Mouse (Mus musculus): ENCODE results near the gene Galnt6.

The Galnt6 gene

GRCm38 (mm10) chr15:100753045-100753444, 23.9 kb upstream of the Galnt6 start:
- no peak for DNase-seq

GRCm38 (mm10) chr15:100752439-100752838, 23.3 kb upstream of the Galnt6 start:
- DNase-seq, result no peak

- DNase-seq, result no peak
Observed at GRCm38 (mm10) chr15:100749751-100750538, 20.8 kb upstream of the Galnt6 start.

GRCm38 (mm10) chr15:100748584-100748983, 19.4 kb upstream of the Galnt6 start:
- DNase-seq, result no peak

- no peak for DNase-seq
Observed at GRCm38 (mm10) chr15:100747121-100747963, 18.2 kb upstream of the Galnt6 start.

DNA sequence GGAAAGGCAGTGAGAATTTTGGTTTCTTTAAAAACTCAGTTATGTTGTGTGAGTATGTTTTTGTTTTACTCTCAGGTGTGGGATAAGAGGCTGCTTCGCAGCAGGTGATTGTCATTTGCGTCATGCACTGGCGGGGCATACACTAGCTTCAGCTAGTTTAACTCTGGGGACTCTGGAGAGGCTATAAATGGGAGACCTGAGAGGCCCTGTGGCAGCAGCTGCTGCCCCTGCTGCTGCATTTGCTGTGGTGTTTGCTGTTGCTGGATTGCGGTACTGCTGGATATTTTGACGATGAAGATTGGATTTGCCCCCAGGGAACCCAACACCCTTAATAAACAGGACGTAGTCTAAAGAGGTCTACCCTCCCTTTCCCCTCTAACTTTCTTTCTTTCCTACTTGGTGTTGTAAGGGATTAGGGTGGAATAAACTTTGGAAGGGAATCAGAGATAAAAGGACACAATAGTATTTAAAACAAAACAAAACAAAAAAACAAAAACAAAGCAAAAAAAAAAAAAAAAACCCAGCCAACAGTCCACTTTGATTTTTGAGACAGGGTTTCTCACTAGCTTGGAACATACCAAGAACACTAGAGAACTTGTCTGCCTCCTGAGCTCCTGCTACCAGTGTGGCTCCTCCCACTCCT, 17.4 kb upstream of the Galnt6 start:
- no peak for DNase-seq

GRCm38 (mm10) chr15:100743238-100743637, 14.1 kb upstream of the Galnt6 start:
- no peak for DNase-seq

DNA sequence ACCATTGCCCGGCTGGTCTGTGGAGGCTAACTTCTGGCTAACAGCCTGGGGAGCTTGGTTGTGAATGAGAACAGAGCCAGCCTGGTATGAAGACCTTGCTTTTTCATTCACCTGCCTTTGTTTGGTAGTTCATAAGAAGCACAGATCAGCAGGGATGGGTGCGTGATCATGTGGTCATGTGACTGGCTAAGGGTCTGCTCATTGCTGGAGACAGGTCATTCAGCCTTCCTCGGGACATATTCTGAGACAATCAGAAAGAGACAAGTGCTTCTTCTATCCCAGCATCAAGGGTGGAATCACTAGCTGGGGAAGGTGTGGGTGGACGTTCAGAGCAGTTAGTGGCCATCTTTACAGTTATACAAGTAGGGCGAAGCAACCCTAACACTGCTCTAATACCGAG, 10.3 kb upstream of the Galnt6 start:
- DNase-seq, result no peak

DNA sequence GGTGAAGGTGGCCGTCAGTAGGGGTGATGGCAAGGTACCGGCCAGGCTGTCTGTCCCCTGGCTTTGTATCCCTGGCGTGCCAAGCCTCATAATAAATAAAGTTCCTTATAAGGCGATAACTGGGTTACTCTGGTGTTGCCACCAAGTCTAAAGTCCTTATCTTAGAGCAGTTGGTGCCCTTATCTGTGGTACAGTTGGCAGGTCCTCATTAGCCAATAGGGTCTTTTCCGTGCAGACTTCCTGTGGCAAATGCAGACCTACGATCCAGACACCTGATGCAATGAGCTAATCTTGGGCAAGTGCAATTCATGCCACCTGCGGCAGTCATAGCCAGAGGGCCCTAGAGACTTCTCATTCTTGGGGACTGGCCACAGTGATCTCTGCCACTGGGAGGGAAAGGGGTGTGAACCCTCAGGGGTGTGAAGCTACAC, 9.2 kb upstream of the Galnt6 start:
- no peak for DNase-seq

- no peak for DNase-seq
Observed at GRCm38 (mm10) chr15:100737667-100738066, 8.5 kb upstream of the Galnt6 start.

DNA sequence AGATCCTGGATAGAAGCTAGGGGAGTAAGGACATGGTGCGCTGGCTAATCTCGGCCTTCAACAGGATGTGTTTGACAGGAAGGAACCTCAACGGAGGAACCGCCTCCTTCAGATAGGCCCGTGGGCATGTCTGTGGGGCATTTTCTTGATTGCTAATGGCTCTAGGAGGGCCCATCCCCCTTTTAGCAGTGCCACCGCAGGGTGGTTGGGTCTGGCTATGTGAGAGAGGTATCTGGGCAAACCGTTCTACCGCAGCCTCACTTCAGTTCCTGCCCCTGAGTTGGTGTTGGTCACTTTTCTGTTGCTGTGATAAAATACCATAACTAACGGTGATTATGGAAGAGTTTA, 6.8 kb upstream of the Galnt6 start:
- DNase-seq, result no peak

DNA sequence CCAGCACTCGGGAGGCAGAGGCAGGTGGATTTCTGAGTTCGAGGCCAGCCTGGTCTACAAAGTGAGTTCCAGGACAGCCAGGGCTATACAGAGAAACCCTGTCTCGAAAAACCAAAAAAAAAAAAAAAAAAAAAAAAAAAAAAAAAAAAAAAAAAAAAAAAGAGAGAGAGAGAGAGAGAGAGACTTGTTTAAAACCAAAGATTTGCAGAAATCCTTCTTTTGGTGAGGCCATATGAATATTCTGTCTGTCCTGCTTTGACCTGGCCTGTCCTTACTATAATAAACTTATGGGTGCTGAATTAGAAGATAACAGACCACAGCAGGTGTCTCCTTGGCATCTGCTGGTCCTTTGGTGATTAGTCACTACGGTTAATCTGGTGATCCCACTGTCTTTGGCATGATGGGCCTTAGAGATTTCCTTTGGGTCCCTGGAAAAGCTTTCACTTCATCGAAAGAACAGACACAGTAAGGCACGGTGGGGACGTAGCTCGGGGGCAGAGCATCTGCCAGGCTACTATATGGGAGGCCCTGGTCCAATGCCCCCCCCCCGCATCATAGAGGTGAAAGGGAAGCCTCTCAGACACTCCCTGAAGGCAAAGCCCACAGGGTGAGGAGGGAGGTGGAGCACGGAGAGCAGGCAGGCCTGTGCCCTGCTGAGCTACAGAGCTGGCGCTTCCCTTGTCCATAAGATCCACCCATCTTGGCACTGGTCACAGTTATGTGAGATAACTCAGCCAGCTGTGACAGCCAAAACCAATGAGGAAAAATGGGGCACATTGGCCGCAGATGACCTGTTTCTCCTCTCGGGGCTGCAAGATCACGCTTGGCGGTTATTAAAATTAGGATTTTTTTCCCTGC, 6.1 kb upstream of the Galnt6 start:
- no peak for DNase-seq

DNA sequence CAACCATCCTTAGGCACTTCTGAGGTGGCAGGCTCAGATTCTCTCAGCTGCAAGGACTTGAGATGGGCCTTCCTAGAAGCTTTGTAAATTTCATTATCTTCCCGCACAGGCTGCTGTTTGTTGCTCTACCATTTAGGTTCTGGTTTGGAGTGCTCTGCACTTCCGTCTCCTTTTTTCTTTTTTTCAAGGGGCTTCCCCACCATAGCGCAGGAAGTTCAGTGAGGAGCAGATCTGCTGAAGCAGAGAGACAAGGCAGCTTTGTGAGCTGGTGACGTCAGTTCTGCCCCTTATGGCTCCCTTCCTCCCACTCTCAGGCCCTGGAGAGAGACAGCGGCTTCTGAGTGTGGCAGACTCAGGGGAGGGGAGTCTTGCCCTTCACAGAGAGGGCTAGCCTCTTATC, 3.4 kb upstream of the Galnt6 start:
- DNase-seq, result peak; percentile 76

- no peak for DNase-seq
Observed at GRCm38 (mm10) chr15:100731081-100731480, 1.9 kb upstream of the Galnt6 start.

GRCm38 (mm10) chr15:100728586-100728985, 590 bp downstream of the Galnt6 start:
- DNase-seq, result no peak

DNA sequence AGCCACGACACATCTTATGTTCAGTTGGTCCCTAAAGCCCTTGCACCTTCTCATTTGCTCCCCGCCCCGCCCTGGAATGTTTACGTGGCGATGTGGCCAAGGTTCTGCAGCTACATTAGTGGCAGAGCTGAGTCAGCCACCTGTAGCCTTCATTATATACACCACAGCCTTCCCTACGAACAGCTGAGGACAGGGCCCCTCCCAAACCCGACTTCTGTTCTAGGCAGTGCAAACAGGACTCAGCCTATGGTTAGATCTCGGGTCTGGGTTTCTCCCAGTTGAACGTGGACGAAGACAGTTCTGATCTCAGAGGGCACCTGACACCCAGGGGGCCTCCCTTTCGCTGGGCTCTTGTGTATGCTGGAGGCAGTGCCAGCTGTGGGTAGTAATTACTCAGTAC, 1.3 kb downstream of the Galnt6 start:
- DNase-seq, result no peak

DNA sequence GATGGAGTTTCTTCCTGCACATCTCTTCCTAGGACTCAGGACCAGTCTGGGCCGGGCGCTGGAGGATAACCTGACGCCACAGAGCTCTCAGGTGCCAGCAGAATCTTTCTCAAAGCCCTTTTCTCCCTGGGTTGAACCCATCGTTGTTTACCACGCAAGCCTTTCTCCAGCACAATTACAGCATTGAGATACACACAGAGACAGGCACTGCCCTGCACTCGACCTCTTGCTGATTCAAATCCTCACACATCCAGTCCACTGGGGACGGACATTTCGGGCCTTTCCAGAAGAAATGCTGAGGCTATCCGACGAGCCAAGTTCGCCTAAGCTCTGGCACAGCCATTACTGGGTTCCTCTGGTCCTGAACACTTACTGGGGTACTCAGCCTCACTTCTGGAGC, 2.5 kb downstream of the Galnt6 start:
- DNase-seq, result no peak

DNA sequence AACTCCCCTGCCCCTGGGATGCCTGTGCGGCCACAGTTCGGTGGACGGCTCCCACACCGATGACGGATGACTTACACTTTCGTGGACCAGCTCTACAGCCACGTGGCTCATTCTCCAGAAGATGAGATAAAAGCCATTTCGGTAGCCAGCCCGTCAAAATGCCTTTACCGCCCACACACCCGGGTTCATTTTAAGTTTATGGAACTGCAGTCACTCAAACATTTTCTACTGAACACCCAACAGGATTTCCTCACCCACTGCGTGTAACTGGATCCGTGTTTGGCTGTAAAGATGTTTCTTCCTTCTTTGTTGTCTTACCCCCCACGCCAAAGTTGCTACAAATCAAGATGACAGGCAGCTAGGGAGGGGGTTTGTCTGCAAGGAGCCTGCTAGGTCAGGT, 5.7 kb downstream of the Galnt6 start:
- no peak for DNase-seq

- DNase-seq, result no peak
Observed at GRCm38 (mm10) chr15:100722564-100722963, 6.6 kb downstream of the Galnt6 start.

DNA sequence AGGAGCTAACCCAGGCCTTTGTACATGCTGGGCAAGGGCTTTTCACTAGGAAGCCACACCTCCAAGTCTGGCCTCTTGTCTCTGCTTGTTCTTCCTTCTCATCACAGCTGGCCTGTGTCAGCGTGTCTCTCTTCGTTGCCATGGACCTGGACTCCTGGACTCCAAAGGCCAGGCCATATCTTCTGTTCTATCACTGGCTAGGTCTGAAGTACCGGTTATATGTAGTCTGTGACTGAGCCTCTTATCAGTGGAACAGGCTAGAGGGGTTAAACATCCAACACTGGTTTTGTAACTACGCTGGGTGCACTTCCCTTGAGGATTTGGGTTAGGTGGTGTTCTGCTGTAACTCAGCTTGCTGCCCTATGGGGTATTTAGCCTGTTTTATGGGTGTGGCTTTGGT, 7.2 kb downstream of the Galnt6 start:
- DNase-seq, result no peak

DNA sequence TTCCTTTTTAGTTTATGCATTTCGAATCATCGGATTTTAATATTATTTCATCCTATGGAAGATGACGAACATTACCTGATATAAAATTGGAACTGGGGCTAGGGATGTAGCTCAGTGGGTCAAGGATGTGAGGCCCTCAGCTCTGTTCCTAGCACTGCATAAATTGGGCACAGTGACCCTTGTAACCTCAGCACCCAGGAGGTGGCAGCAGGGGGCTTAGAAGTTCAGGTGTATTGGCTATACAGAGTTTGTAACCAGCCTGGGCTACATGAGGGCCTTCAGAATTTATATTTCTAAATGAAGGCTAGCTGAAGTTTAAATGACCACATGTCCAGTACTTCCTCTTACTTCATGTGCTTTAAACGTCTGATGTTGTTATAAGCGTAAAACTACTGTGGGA, 7.7 kb downstream of the Galnt6 start:
- no peak for DNase-seq

DNA sequence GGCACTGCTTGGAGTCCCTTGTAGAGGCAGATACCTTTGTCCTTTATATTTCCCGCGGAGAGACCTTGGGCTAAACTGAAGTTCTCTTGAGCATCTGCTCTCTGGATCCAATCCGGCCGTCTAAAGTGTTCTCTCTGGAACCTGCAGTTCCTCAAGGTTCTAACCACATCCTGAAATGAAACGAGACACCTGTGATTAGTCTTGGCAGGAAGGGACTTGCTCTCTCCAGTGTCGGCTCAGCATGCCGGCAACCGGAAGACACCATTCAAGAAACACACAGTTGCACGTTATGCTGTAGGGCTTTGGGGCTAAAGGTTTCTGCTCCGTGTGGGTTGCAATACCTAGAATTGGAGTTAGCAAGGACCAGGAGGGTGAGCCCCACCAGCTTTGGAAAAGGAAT, 9.1 kb downstream of the Galnt6 start:
- DNase-seq, result peak; percentile 70

GRCm38 (mm10) chr15:100719217-100719616, 10.0 kb downstream of the Galnt6 start:
- DNase-seq, result no peak
